Mouse (Mus musculus) C2C12 (cell line): ENCODE results near the gene Nrde2. TPM values are rescaled to one million over a fixed set of nuclear protein-coding genes. Genes with fewer than 3 reads are reported as not detected.

ENCODE experiments used
- H3K27me3 ChIP-seq: one replicate; pipeline ENCODE4 v1.6.1; 2011; ENCODE audit not compliant: control insufficient read depth, insufficient read depth, insufficient read length
- H3K36me3 ChIP-seq: one replicate; pipeline ENCODE4 v1.6.1; 2011; ENCODE audit not compliant: control insufficient read depth, insufficient read depth
- H3K4me3 ChIP-seq: one replicate; pipeline ENCODE4 v1.5.1; 2011; ENCODE audit warnings: mild to moderate bottlenecking, control low read depth; ENCODE audit not compliant: poor library complexity, insufficient read depth, severe bottlenecking
- H3K79me2 ChIP-seq: one replicate; pipeline ENCODE4 v1.6.1; 2011; ENCODE audit not compliant: control insufficient read depth, insufficient read depth
- H3K79me3 ChIP-seq: one replicate; pipeline ENCODE4 v1.6.1; 2011; ENCODE audit warnings: low read depth, control low read depth
- H3ac ChIP-seq: one replicate; pipeline ENCODE3; 2011; ENCODE audit warnings: low read depth; ENCODE audit not compliant: control insufficient read depth, insufficient read length
- CEBPB ChIP-seq: IDR thresholded peaks from one replicate; pipeline ENCODE4 v1.6.1; 2011; ENCODE audit warnings: low read depth, mild to moderate bottlenecking, control low read depth, moderate library complexity
- CTCF ChIP-seq: IDR thresholded peaks from one replicate; pipeline ENCODE4 v1.5.1; 2011; ENCODE audit not compliant: control insufficient read depth, insufficient read depth, insufficient read length
- FOSL1 ChIP-seq: IDR thresholded peaks from one replicate; pipeline ENCODE4 v1.8.0; 2011; ENCODE audit warnings: mild to moderate bottlenecking, low read length; ENCODE audit not compliant: poor library complexity, insufficient read depth, severe bottlenecking
- MAX ChIP-seq: IDR thresholded peaks from one replicate; pipeline ENCODE4 v1.6.1; 2011; ENCODE audit warnings: mild to moderate bottlenecking, control low read depth
- MYOD1 ChIP-seq: IDR thresholded peaks from one replicate; pipeline ENCODE4 v1.6.1; 2011; ENCODE audit warnings: low read depth; ENCODE audit not compliant: control insufficient read depth, insufficient read length
- MYOG ChIP-seq: IDR thresholded peaks from one replicate; pipeline ENCODE4 v1.6.1; 2011; ENCODE audit not compliant: control insufficient read depth, insufficient read length; ENCODE audit errors: extremely low read depth
- USF1 ChIP-seq: IDR thresholded peaks from one replicate; pipeline ENCODE4 v1.6.1; 2011; ENCODE audit warnings: low read depth, mild to moderate bottlenecking, control low read depth, moderate library complexity
- polyA plus RNA-seq: library from polyadenylated mRNA; unstranded; fragments of >200 nt; fragmentation: generic; extraction: Trizol; gene quantifications from one replicate; pipeline ENCODE4 v1.2.1, GENCODE M21; 2012; ENCODE audit warnings: missing spikeins

Gene Nrde2
- polyA plus RNA-seq, 1 experiment = 10.2 TPM

GRCm38 (mm10) chr12:100115982-100116381 lies 43.5 kb downstream of the Nrde2 start:
- Histone ChIP-seq H3K27me3 (no peaks in the 10 kb centered on the region), H3ac (no peak overlapping the region), H3K36me3 (peaks cover 95% of the 10 kb centered on the region), H3K79me3 (peaks cover 14% of the 10 kb centered on the region), H3K79me2 (peaks cover 20% of the 10 kb centered on the region), H3K4me3 (no peak overlapping the region)
- no peak for TF ChIP-seq USF1
- TF ChIP-seq MYOG = no peak
- no peak for TF ChIP-seq CTCF
- TF ChIP-seq CEBPB = no peak
- TF ChIP-seq MAX = no peak
- TF ChIP-seq FOSL1 = no peak
- TF ChIP-seq MYOD1 = no peak

DNA sequence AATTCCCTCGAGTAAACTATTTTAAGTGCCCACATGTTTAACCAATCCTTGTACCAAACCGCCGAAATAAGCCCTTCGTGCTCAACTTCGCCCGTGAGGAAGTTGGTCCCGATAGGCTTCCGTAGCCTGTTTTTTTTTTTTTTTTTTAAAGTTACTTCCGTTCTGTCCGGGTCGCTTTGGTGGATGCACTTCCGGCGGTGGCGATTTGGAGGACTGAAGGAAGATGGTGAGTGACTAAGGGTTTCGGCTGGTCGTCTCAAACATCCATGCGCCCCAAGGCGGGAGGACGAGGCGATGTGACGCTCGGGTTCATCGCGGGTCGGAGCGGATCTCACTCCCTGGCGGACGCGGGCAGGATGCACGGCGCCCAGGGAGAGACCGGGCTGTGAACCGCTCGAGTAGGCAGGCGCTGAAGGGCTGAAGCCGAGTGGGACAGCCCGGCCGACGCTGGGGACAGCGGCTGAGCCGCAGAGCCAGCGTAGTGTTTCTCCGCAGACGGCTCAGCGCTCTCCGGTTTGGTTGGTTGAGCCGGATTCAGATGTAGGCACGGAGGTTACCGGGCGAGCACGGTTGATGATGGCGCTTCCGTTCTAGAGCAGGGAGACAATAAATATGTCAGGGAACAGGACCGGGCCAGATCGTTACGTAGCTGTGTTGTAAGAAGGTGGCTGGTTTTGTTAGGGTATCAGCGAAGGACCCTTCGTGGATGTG lies 49.3 kb downstream of the Nrde2 start, which contains the start of gene Psmc1:
TSS of gene Psmc1 (plus strand) at position 169 of the 711 bp plus-strand sequence.
- peaks cover 37% of the 10 kb centered on the region for H3K36me3 ChIP-seq
- no peaks in the 10 kb centered on the region for H3K27me3 ChIP-seq
- H3K4me3 ChIP-seq = peak within 1 kb of the TSS; percentile 98
- TF ChIP-seq FOSL1 = no peak
- TF ChIP-seq MAX = peak; percentile 82
- H3K79me3 ChIP-seq = peaks cover 24% of the 10 kb centered on the region
- H3K79me2 ChIP-seq = peaks cover 30% of the 10 kb centered on the region
- H3ac ChIP-seq = peak within 1 kb of the TSS; percentile 81

DNA sequence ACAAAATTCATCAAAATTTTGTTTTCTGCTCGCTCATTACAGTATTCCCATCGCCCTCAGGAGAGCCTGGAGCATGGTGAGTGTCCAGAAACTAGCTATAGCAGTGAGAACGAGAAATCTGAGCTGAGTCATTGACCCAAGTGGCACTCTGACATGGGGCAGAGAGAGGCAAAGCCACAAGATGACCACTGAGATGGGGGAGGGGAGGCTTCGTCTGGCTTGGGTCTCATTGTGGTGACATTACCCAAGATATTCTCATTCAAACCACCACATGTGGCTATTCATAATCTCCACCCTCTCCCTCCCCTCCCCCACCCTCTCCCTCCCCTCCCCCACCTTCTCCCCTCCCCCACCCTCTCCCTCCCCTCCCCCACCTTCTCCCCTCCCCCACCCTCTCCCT lies 52.0 kb downstream of the Nrde2 start:
- H3ac ChIP-seq = no peak overlapping the region
- H3K4me3 ChIP-seq = no peak overlapping the region
- H3K36me3 ChIP-seq = peaks cover 13% of the 10 kb centered on the region
- peaks cover 25% of the 10 kb centered on the region for H3K79me2 ChIP-seq
- peaks cover 21% of the 10 kb centered on the region for H3K79me3 ChIP-seq
- TF ChIP-seq MYOG (no peak), CTCF (no peak), MAX (no peak), CEBPB (no peak), USF1 (no peak), FOSL1 (no peak), MYOD1 (no peak)
- H3K27me3 ChIP-seq = peaks cover 4% of the 10 kb centered on the region

DNA sequence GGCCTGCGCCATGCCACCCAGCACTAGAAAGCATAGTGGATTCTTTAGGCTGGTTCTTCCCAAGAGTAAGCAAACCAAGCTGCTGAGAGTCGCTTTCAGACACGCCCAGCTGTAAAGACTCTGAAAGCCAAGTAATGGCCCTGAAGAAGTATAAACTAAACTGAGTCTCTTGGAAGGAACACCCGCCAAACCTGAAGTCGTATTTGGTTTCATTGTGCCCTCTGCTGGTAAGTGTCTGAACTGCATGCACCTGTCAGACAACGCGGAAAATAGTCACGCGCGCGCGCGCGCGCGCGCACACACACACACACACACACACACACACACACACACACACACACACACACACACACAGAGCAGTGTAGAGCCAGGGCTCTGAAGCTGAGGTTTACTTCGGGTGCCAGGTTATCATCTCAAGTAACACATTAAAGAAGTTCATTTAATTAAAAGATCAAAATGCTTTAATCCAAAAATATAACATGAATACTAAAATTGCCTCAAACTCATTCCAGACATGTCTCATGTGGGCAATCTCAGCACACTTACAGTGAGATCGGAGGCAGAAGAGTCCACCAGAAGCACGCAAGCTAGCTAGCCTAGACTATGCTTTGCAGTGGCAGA lies 53.1 kb downstream of the Nrde2 start:
- Histone ChIP-seq H3K79me2 (peaks cover 15% of the 10 kb centered on the region), H3K4me3 (no peak overlapping the region), H3K27me3 (peaks cover 8% of the 10 kb centered on the region), H3K36me3 (peaks cover 3% of the 10 kb centered on the region), H3K79me3 (peaks cover 14% of the 10 kb centered on the region), H3ac (no peak overlapping the region)
- TF ChIP-seq MYOG (no peak), MAX (peak; percentile 21), MYOD1 (peak; percentile 12), CTCF (peak; percentile 34)

DNA sequence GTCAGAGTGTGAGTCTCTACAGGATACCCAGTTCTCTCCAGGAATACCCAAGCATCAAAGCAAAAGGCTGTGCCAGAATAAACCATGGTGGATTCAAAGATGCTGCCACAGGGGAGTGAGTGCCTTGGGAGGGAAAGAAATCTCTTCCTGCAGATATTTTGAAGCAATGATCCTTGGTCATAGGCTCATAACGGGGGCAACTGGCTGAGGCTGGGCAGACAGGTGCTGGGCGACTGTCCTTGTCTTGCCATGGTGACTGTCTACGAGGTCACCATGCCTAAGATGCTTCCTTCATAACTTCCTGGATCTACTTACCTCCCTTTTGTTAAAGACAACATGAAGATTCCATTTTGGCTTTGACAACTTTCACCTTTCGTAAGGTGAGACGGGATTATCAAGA lies 54.9 kb downstream of the Nrde2 start:
- H3K27me3 ChIP-seq = peaks cover 8% of the 10 kb centered on the region

GRCm38 (mm10) chr12:100101651-100102050 lies 57.8 kb downstream of the Nrde2 start:
- H3ac ChIP-seq = no peak overlapping the region
- H3K36me3 ChIP-seq = no peaks in the 10 kb centered on the region
- peak; percentile 26 for TF ChIP-seq MYOD1
- no peak for TF ChIP-seq CTCF
- no peak for TF ChIP-seq MYOG
- no peak overlapping the region for H3K4me3 ChIP-seq
- no peaks in the 10 kb centered on the region for H3K79me3 ChIP-seq
- no peaks in the 10 kb centered on the region for H3K79me2 ChIP-seq
- H3K27me3 ChIP-seq = peaks cover 8% of the 10 kb centered on the region

More for the DNA sequence above, 54.9 kb downstream of the Nrde2 start:
- no peaks in the 10 kb centered on the region for H3K36me3 ChIP-seq
- TF ChIP-seq MYOG = no peak
- no peak for TF ChIP-seq MAX
- no peak for TF ChIP-seq USF1
- TF ChIP-seq MYOD1 = no peak
- no peak for TF ChIP-seq FOSL1
- no peak for TF ChIP-seq CEBPB
- H3K4me3 ChIP-seq = no peak overlapping the region
- H3ac ChIP-seq = no peak overlapping the region
- H3K79me2 ChIP-seq = no peaks in the 10 kb centered on the region
- no peaks in the 10 kb centered on the region for H3K79me3 ChIP-seq
